Mouse (Mus musculus): Measurements from ENCODE around the gene Mterf4. TPM values are rescaled to one million over a fixed set of nuclear protein-coding genes. Genes with fewer than 3 reads are reported as not detected.

Gene Mterf4
- total RNA-seq, 2 experiments from 2014 or later, result 9.3 to 10.0 TPM

DNA sequence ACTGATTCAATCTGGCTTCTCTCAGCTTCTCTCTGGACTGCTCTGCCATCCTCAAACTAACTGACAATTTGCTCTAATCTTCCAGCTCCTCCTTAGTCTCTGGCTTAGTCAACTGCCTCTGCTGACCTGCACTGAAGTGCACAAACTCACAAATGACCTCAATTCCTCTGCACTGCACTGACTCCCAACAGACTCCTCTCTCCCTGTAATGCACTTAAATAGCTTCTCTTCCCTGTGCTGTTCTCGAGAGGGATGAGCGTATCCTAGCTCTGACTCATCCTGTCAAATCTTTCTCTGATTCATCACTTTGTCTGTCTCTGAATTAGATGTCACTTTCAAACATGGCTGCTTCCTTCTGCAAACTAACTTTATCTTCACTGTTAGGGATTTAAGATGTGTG is 37.5 kb downstream of the Mterf4 start:
- DNase-seq (ENCODE audit: low spot score), result no peak

DNA sequence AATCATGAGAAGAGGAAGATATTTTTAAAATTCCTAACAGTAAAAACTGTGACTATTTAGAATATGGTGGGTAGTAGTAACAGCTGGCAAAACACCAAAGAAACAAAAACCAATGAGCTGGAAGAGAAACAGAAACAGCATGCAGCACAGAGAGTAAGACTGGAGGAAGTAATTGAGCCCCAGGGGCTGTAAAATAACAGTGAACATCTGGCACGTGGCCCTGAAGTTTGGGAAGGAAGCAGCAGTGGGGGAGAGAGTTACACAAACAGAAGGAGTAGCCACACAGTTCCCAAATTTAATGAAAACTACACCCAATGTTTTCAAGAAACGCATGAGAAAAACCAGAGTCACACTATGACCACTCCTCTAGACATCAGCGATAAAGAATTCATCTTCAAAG is 38.5 kb downstream of the Mterf4 start:
- no peak for DNase-seq (ENCODE audit: low spot score)

DNA sequence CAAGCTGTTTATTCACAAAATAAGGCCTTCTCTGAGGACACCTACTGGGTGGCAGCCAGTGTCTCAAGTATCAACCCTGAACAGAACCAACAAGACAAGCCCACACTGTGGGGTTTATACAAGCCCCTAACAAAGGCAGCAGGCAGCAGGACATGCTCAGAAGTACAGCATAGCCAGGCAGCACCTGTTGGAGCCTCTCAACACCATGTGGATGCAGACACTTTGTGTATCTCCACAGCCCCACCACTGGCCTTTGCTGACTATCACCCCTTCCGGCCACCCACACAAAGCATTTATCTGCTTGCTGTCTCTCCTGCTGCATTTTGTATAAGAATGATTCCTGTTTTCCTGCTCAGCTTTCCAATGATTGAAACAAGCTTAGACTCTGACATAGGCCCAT is 48.2 kb downstream of the Mterf4 start:
- DNase-seq (ENCODE audit: low spot score), result no peak

DNA sequence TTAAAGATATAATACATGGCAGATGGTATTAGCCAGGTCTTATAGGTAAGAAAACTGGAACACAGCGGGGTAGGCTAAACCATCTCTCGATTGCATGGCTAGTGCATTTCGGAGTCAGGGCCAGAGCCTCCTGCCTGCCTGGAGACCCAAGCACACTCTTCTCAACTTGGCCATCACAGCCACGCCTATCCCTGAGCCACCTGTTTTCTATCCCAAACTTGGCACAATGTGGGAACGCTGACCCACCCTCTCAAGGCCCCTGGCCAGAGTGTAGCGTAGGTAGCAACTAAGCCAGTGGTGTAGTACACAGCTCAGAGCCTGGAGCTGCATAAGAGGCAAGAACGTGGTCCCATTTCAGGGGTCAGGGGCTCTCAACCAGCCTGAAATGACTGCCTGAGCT is 50.0 kb downstream of the Mterf4 start:
- DNase-seq (ENCODE audit: low spot score), result no peak

DNA sequence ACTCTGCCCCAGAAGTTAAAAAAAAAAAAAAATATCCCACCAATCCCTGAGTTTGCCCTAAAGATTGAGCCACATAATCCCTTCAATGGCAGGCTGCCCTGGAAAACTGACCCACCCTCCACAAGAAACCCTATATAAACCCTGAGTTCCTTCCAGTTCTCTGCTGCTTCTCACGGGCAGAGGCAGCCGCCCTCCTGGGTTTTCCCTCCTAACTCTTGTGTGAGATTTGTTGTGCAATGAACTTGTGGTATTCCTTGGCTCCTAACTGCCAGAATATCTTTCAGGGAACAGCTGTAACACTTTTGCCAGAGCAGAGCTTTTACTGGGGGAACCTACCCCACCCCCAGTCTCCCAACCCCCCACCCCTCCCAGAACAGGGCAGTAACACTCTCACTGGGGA is 53.1 kb downstream of the Mterf4 start:
- DNase-seq (ENCODE audit: low spot score), result no peak

Small RNAs within 50 kb of the gene (microRNA-seq; reads per million reads assigned to microRNA genes)
- gene Mir6345 (not detected), gene Mir6901 (not detected), gene Mir6902 (not detected)

Other genes starting within 250 kb of the Mterf4 start
- gene Kif1a, start 204.0 kb downstream of the Mterf4 start, total RNA-seq (2021), result 1 to 10 TPM in 1 of 2 experiments, under 1 TPM in 1; 0.96 to 2.4 TPM
- gene Agxt, start 170.7 kb downstream of the Mterf4 start, total RNA-seq (2021), result not detected
- not detected for gene 2310007B03Rik, start 145.0 kb downstream of the Mterf4 start, total RNA-seq (2021)
- not detected for gene Crocc2, start 137.2 kb downstream of the Mterf4 start, total RNA-seq (2021)
- gene Sned1, start 70.1 kb downstream of the Mterf4 start, total RNA-seq (2021), result 1 to 10 TPM; 3.7 to 4.1 TPM
- gene Ppp1r7, start 36.9 kb upstream of the Mterf4 start, total RNA-seq (2021), result 10 to 100 TPM; 16.2 to 21.0 TPM
- under 1 TPM; 0.07 to 0.32 TPM for gene Pask, start 37.6 kb upstream of the Mterf4 start, total RNA-seq (2021)
- not detected for gene Ano7, start 68.0 kb upstream of the Mterf4 start, total RNA-seq (2021)
- 100 to 1,000 TPM; 341 to 345 TPM for gene Hdlbp, start 172.9 kb upstream of the Mterf4 start, total RNA-seq (2021)
- 10 to 100 TPM; 13.1 to 13.7 TPM for gene Farp2, start 206.2 kb upstream of the Mterf4 start, total RNA-seq (2021)